Mouse (Mus musculus) layer of hippocampus, adult 8-10 months (tissue): ENCODE results near the gene Ahnak. TPM values are rescaled to one million over a fixed set of nuclear protein-coding genes. Genes with fewer than 3 reads are reported as not detected.
A peak's percentile ranks its signal among the peaks of the same experiment; 100 is the strongest.
"Not testable (repeated sequence)": the region's sequence is repeated elsewhere in the genome, so short reads cannot be mapped to it uniquely, and the experiment has no call there.

Experiments
- DNase-seq, 2 experiments: peaks; one replicate each; pipeline ENCODE4 v3.0.0; 2022; ENCODE audit warnings: low spot score in 2 of 2
- total RNA-seq, 4 experiments: library from RNA; stranded (reverse); gene quantifications; 2 replicates each; pipeline ENCODE4 v1.2.4; 2022

The Ahnak gene
- total RNA-seq, 4 experiments from 2014 or later: 27.0 to 32.2 (median 29.0) TPM

GRCm38 (mm10) chr19:8993625-8993912 lies 4.5 kb downstream of the Ahnak start:
- no peak for DNase-seq

GRCm38 (mm10) chr19:8994813-8995607 lies 5.9 kb downstream of the Ahnak start:
- DNase-seq: no peak

- DNase-seq: no peak
These were observed 7.5 kb downstream of the Ahnak start for GRCm38 (mm10) chr19:8996601-8997000.

GRCm38 (mm10) chr19:8997546-8997945 lies 8.5 kb downstream of the Ahnak start:
- no peak for DNase-seq

- no peak for DNase-seq
These were observed 9.5 kb downstream of the Ahnak start for GRCm38 (mm10) chr19:8998546-8998945.

GRCm38 (mm10) chr19:8999223-8999622 lies 10.1 kb downstream of the Ahnak start:
- DNase-seq: no peak

GRCm38 (mm10) chr19:9006915-9007314 lies 17.8 kb downstream of the Ahnak start:
- not testable (repeated sequence) for DNase-seq

GRCm38 (mm10) chr19:9019298-9019697 lies 30.2 kb downstream of the Ahnak start:
- DNase-seq: no peak

- peak; percentile 19 to 30 for DNase-seq
These were observed 34.1 kb downstream of the Ahnak start for GRCm38 (mm10) chr19:9023021-9023778.

- DNase-seq: no peak
These were observed 36.6 kb downstream of the Ahnak start for GRCm38 (mm10) chr19:9025562-9026257.

GRCm38 (mm10) chr19:9026634-9027033 lies 37.5 kb downstream of the Ahnak start:
- peak; percentile 14 to 21 for DNase-seq

- DNase-seq: peak; percentile 3 to 6
These were observed 38.7 kb downstream of the Ahnak start for GRCm38 (mm10) chr19:9027795-9028194.

- DNase-seq: no peak
These were observed 39.3 kb downstream of the Ahnak start for GRCm38 (mm10) chr19:9028375-9028774.

GRCm38 (mm10) chr19:9029640-9030262 lies 40.7 kb downstream of the Ahnak start:
- no peak for DNase-seq

GRCm38 (mm10) chr19:9032502-9033129 lies 43.5 kb downstream of the Ahnak start:
- no peak for DNase-seq

- no peak for DNase-seq
These were observed 44.6 kb downstream of the Ahnak start for GRCm38 (mm10) chr19:9033412-9034340.

- no peak for DNase-seq
These were observed 45.4 kb downstream of the Ahnak start for GRCm38 (mm10) chr19:9034480-9034879.

- DNase-seq: no peak
These were observed 46.0 kb downstream of the Ahnak start for GRCm38 (mm10) chr19:9035101-9035500.

GRCm38 (mm10) chr19:9038136-9038535 lies 49.1 kb downstream of the Ahnak start:
- no peak for DNase-seq

GRCm38 (mm10) chr19:9039266-9039665 lies 50.2 kb downstream of the Ahnak start:
- DNase-seq: no peak
